Mouse (Mus musculus): ENCODE results near the gene Tbc1d5. TPM values are rescaled to one million over a fixed set of nuclear protein-coding genes. Genes with fewer than 3 reads are reported as not detected.

Tbc1d5 gene
- total and polyA plus RNA-seq, 3 experiments, result 6.6 to 13.9 (median 7.7) TPM

- dilution Hi-C loops (cut with MboI; ENCODE audit: extremely low pct_ligation_motif_present, extremely low pct_unique_long_range_greater_than_20kb, low sequenced_read_pairs) (no loop called here), in situ Hi-C loops (cut with MboI; ENCODE audit: low pct_ligation_motif_present, low pct_unique_long_range_greater_than_20kb, low sequenced_read_pairs) (loop anchor here (25.0 kb wide), 2 partner anchors 454 to 854 kb away; no protein-coding TSS in a partner anchor)
- H3K79me2 ChIP-seq (replicated peaks; ENCODE audit: control insufficient read depth, extremely low read depth, insufficient read depth, poor library complexity, severe bottlenecking), result no peaks in the 10 kb centered on the region
- 0 out of 4 replicates have a peak, but pooled peaks cover 0 to 4% of the 10 kb centered on the region in 2 experiments for H3K4me1 ChIP-seq (ENCODE audit: control insufficient read depth in 1 of 2, insufficient read depth in 2 of 2)
- no peaks in the 10 kb centered on the region for H3K27me3 ChIP-seq (replicated peaks)
- no peak for TF ChIP-seq NRF1 (IDR thresholded peaks at IDR 0.05; ENCODE audit: low read depth, low read length)
- TF ChIP-seq CTCF (conservative IDR thresholded peaks at IDR 0.05 in 1 of 2, IDR thresholded peaks at IDR 0.05 in 1 of 2; ENCODE audit: low read depth in 2 of 2, low read length in 2 of 2), result no peak
- no peak for TF ChIP-seq PAX5 (IDR thresholded peaks at IDR 0.05; ENCODE audit: low read length)
- TF ChIP-seq RCOR1 (conservative IDR thresholded peaks at IDR 0.05; ENCODE audit: low read depth, low read length), result no peak
- H3K4me3 ChIP-seq (replicated peaks in 1 of 3; ENCODE audit: low read depth in 2 of 3, low read length in 2 of 3, poor library complexity in 1 of 3), result no peak overlapping the region
- no peak overlapping the region for H3K9ac ChIP-seq (ENCODE audit: insufficient read depth, low read depth)
- no peak overlapping the region for H3K4me2 ChIP-seq (ENCODE audit: insufficient read depth, low read depth, poor library complexity, severe bottlenecking)
- peaks cover 0 to 2% of the 10 kb centered on the region in 2 experiments for H3K36me3 ChIP-seq (replicated peaks in 1 of 2; ENCODE audit: control insufficient read depth in 1 of 2, insufficient read depth in 1 of 2, low read length in 1 of 2)
- no peaks in the 10 kb centered on the region for H3K9me3 ChIP-seq (replicated peaks; ENCODE audit: low read length)
- DNase-seq (ENCODE audit: extremely low read depth), result no peak
- H3K27ac ChIP-seq (ENCODE audit: insufficient read depth, low read depth), result no peak overlapping the region
Observed at GRCm38 (mm10) chr17:50791671-50792070, 387.5 kb downstream of the Tbc1d5 start.

DNA sequence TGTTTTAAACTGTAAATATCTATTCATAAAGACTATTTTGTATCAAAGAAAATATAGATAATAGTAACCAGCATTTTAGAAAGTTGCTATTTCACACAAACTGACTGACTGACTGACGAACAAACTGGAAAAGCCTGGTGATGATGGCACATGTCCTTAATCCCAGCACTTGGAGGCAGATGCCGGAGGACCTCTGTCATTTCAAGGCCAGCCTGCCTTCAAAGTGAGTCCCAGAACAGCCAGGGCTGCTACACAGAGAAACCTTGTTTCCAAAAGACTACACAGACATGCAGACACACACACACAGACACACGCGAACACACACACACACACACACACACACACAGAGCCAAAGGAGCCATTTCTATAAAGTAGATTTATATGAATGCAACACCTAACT lies 390.3 kb downstream of the Tbc1d5 start:
- Histone ChIP-seq H3K9me3 (replicated peaks; ENCODE audit: low read length) (no peaks in the 10 kb centered on the region), H3K4me3 (replicated peaks in 1 of 3; ENCODE audit: low read depth in 2 of 3, low read length in 2 of 3, poor library complexity in 1 of 3) (no peak overlapping the region), H3K27ac (ENCODE audit: insufficient read depth, low read depth) (no peak overlapping the region), H3K9ac (ENCODE audit: insufficient read depth, low read depth) (no peak overlapping the region), H3K36me3 (replicated peaks in 1 of 2; ENCODE audit: control insufficient read depth in 1 of 2, insufficient read depth in 1 of 2, low read length in 1 of 2) (peaks cover 0 to 2% of the 10 kb centered on the region in 2 experiments), H3K79me2 (replicated peaks; ENCODE audit: control insufficient read depth, extremely low read depth, insufficient read depth, poor library complexity, severe bottlenecking) (no peaks in the 10 kb centered on the region), H3K27me3 (replicated peaks) (no peaks in the 10 kb centered on the region), H3K4me2 (ENCODE audit: insufficient read depth, low read depth, poor library complexity, severe bottlenecking) (no peak overlapping the region), H3K4me1 (ENCODE audit: control insufficient read depth in 1 of 2, insufficient read depth in 2 of 2) (peaks cover 0 to 6% of the 10 kb centered on the region in 2 experiments; a peak in 2 of 4 replicates)
- in situ Hi-C loops (cut with MboI; ENCODE audit: low pct_ligation_motif_present, low pct_unique_long_range_greater_than_20kb, low sequenced_read_pairs), result loop anchor here (25.0 kb wide), 2 partner anchors 452 to 852 kb away; no protein-coding TSS in a partner anchor
- TF ChIP-seq TCF12 (IDR thresholded peaks at IDR 0.05; ENCODE audit: low read depth, low read length) (no peak), MXI1 (IDR thresholded peaks at IDR 0.05; ENCODE audit: low read depth, low read length) (no peak), MEF2A (IDR thresholded peaks at IDR 0.05; ENCODE audit: borderline replicate concordance, low read depth, low read length) (no peak), JUND (conservative IDR thresholded peaks at IDR 0.05; ENCODE audit: low read depth, low read length) (no peak), ZNF384 (IDR thresholded peaks at IDR 0.05; ENCODE audit: low read depth, low read length) (no peak), RCOR1 (conservative IDR thresholded peaks at IDR 0.05; ENCODE audit: low read depth, low read length) (no peak), ZMIZ1 (IDR thresholded peaks at IDR 0.05; ENCODE audit: low read depth, low read length) (no peak), NELFE (IDR thresholded peaks at IDR 0.05; ENCODE audit: low read depth, low read length) (no peak), USF1 (IDR thresholded peaks at IDR 0.05; ENCODE audit: low read depth, low read length) (no peak), HCFC1 (IDR thresholded peaks at IDR 0.05; ENCODE audit: low read depth, low read length) (no peak), POLR2A (IDR thresholded peaks at IDR 0.05; ENCODE audit: low read depth, low read length) (no peak), ZC3H11A (IDR thresholded peaks at IDR 0.05; ENCODE audit: low read depth, low read length) (no peak), MYC (IDR thresholded peaks at IDR 0.05; ENCODE audit: low read depth, low read length) (no peak), RAD21 (IDR thresholded peaks at IDR 0.05; ENCODE audit: low read depth, low read length) (no peak), TBP (conservative IDR thresholded peaks at IDR 0.05; ENCODE audit: low read depth, low read length) (no peak)
- DNase-seq (ENCODE audit: extremely low read depth), result no peak
- dilution Hi-C loops (cut with MboI; ENCODE audit: extremely low pct_ligation_motif_present, extremely low pct_unique_long_range_greater_than_20kb, low sequenced_read_pairs), result no loop called here
